Mouse (Mus musculus): ENCODE measurements around the gene Pptc7. TPM values are rescaled to one million over a fixed set of nuclear protein-coding genes. Genes with fewer than 3 reads are reported as not detected.

Gene Pptc7
- polyA plus RNA-seq, 1 experiment, result 18.7 TPM

- Histone ChIP-seq H3K9ac (ENCODE audit: low read depth, poor library complexity, severe bottlenecking) (no peak overlapping the region), H3K27me3 (ENCODE audit: control insufficient read depth, insufficient read depth, low read length, poor library complexity, severe bottlenecking) (no peaks in the 10 kb centered on the region), H3K27ac (ENCODE audit: insufficient read depth, low read length) (no peak overlapping the region), H3K9me3 (replicated peaks; ENCODE audit: control insufficient read depth, insufficient read depth, low read length, poor library complexity, severe bottlenecking) (no peaks in the 10 kb centered on the region), H3K4me3 (ENCODE audit: low read depth, low read length) (no peak overlapping the region), H3K36me3 (ENCODE audit: control insufficient read depth, insufficient read depth, low read length, poor library complexity, severe bottlenecking) (no peaks in the 10 kb centered on the region), H3K4me1 (ENCODE audit: control insufficient read depth, insufficient read depth, low read length) (no peaks in the 10 kb centered on the region)
- no peak for TF ChIP-seq EP300 (IDR thresholded peaks at IDR 0.05; ENCODE audit: insufficient read depth, low read depth, low read length)
- no peak for TF ChIP-seq CTCF (IDR thresholded peaks at IDR 0.05; ENCODE audit: low read depth, low read length)
- TF ChIP-seq POLR2A (IDR thresholded peaks at IDR 0.05; ENCODE audit: insufficient read depth, low read length), result no peak
Observed at GRCm38 (mm10) chr5:122249281-122249680, 34.9 kb upstream of the Pptc7 start.

GRCm38 (mm10) chr5:122251895-122252606 is 32.1 kb upstream of the Pptc7 start:
- TF ChIP-seq EP300 (IDR thresholded peaks at IDR 0.05; ENCODE audit: insufficient read depth, low read depth, low read length), result no peak
- no peak for TF ChIP-seq POLR2A (IDR thresholded peaks at IDR 0.05; ENCODE audit: insufficient read depth, low read length)
- TF ChIP-seq CTCF (IDR thresholded peaks at IDR 0.05; ENCODE audit: low read depth, low read length), result no peak
- H3K9me3 ChIP-seq (replicated peaks; ENCODE audit: control insufficient read depth, insufficient read depth, low read length, poor library complexity, severe bottlenecking), result no peaks in the 10 kb centered on the region
- H3K4me3 ChIP-seq (ENCODE audit: low read depth, low read length), result no peak overlapping the region
- H3K9ac ChIP-seq (ENCODE audit: low read depth, poor library complexity, severe bottlenecking), result no peak overlapping the region
- peaks cover 3% of the 10 kb centered on the region; the same call in 1 of the 2 replicates for H3K36me3 ChIP-seq (ENCODE audit: control insufficient read depth, insufficient read depth, low read length, poor library complexity, severe bottlenecking)
- no peaks in the 10 kb centered on the region for H3K27me3 ChIP-seq (ENCODE audit: control insufficient read depth, insufficient read depth, low read length, poor library complexity, severe bottlenecking)
- H3K27ac ChIP-seq (ENCODE audit: insufficient read depth, low read length), result no peak overlapping the region
- H3K4me1 ChIP-seq (ENCODE audit: control insufficient read depth, insufficient read depth, low read length), result no peaks in the 10 kb centered on the region

- Histone ChIP-seq H3K27ac (ENCODE audit: insufficient read depth, low read length) (no peak overlapping the region), H3K9me3 (replicated peaks; ENCODE audit: control insufficient read depth, insufficient read depth, low read length, poor library complexity, severe bottlenecking) (no peaks in the 10 kb centered on the region), H3K27me3 (ENCODE audit: control insufficient read depth, insufficient read depth, low read length, poor library complexity, severe bottlenecking) (no peaks in the 10 kb centered on the region), H3K4me1 (ENCODE audit: control insufficient read depth, insufficient read depth, low read length) (no peaks in the 10 kb centered on the region), H3K36me3 (ENCODE audit: control insufficient read depth, insufficient read depth, low read length, poor library complexity, severe bottlenecking) (peaks cover 6% of the 10 kb centered on the region; the same call in 1 of the 2 replicates), H3K4me3 (ENCODE audit: low read depth, low read length) (no peak overlapping the region), H3K9ac (ENCODE audit: low read depth, poor library complexity, severe bottlenecking) (no peak overlapping the region)
- TF ChIP-seq EP300 (IDR thresholded peaks at IDR 0.05; ENCODE audit: insufficient read depth, low read depth, low read length), result no peak
- no peak for TF ChIP-seq POLR2A (IDR thresholded peaks at IDR 0.05; ENCODE audit: insufficient read depth, low read length)
- TF ChIP-seq CTCF (IDR thresholded peaks at IDR 0.05; ENCODE audit: low read depth, low read length), result no peak
Observed at GRCm38 (mm10) chr5:122258027-122258741, 26.0 kb upstream of the Pptc7 start.

GRCm38 (mm10) chr5:122262104-122262503 is 22.1 kb upstream of the Pptc7 start:
- no peaks in the 10 kb centered on the region for H3K9me3 ChIP-seq (replicated peaks; ENCODE audit: control insufficient read depth, insufficient read depth, low read length, poor library complexity, severe bottlenecking)
- H3K9ac ChIP-seq (ENCODE audit: low read depth, poor library complexity, severe bottlenecking), result no peak overlapping the region
- 0 out of 2 replicates have a peak, but pooled peaks cover 3% of the 10 kb centered on the region for H3K36me3 ChIP-seq (ENCODE audit: control insufficient read depth, insufficient read depth, low read length, poor library complexity, severe bottlenecking)
- no peak overlapping the region for H3K27ac ChIP-seq (ENCODE audit: insufficient read depth, low read length)
- no peaks in the 10 kb centered on the region for H3K4me1 ChIP-seq (ENCODE audit: control insufficient read depth, insufficient read depth, low read length)
- H3K4me3 ChIP-seq (ENCODE audit: low read depth, low read length), result no peak overlapping the region
- TF ChIP-seq CTCF (IDR thresholded peaks at IDR 0.05; ENCODE audit: low read depth, low read length), result peak; percentile 31
- TF ChIP-seq POLR2A (IDR thresholded peaks at IDR 0.05; ENCODE audit: insufficient read depth, low read length), result no peak
- H3K27me3 ChIP-seq (ENCODE audit: control insufficient read depth, insufficient read depth, low read length, poor library complexity, severe bottlenecking), result no peaks in the 10 kb centered on the region

- H3K4me3 ChIP-seq (ENCODE audit: low read depth, low read length), result peak within 1 kb of the TSS; percentile 76
- TF ChIP-seq CTCF (IDR thresholded peaks at IDR 0.05; ENCODE audit: low read depth, low read length) (no peak), POLR2A (IDR thresholded peaks at IDR 0.05; ENCODE audit: insufficient read depth, low read length) (no peak), EP300 (IDR thresholded peaks at IDR 0.05; ENCODE audit: insufficient read depth, low read depth, low read length) (no peak)
- no peaks in the 10 kb centered on the region for H3K36me3 ChIP-seq (ENCODE audit: control insufficient read depth, insufficient read depth, low read length, poor library complexity, severe bottlenecking)
- no peaks in the 10 kb centered on the region for H3K9me3 ChIP-seq (replicated peaks; ENCODE audit: control insufficient read depth, insufficient read depth, low read length, poor library complexity, severe bottlenecking)
- H3K27ac ChIP-seq (ENCODE audit: insufficient read depth, low read length), result no peak within 1 kb of the TSS
- H3K27me3 ChIP-seq (ENCODE audit: control insufficient read depth, insufficient read depth, low read length, poor library complexity, severe bottlenecking), result no peaks in the 10 kb centered on the region
- peak within 1 kb of the TSS; percentile 80 for H3K9ac ChIP-seq (ENCODE audit: low read depth, poor library complexity, severe bottlenecking)
- peaks cover 4% of the 10 kb centered on the region for H3K4me1 ChIP-seq (ENCODE audit: control insufficient read depth, insufficient read depth, low read length)
Observed at GRCm38 (mm10) chr5:122263933-122264905, 19.9 kb upstream of the Pptc7 start, which contains the start of gene Tctn1. Tctn1 (minus strand) TSS chr5:122264460.

Data from ES-Bruce4 (cell line).